Mouse (Mus musculus): ENCODE results near the gene Foxk2. TPM values are rescaled to one million over a fixed set of nuclear protein-coding genes. Genes with fewer than 3 reads are reported as not detected.

Gene Foxk2
- polyA plus RNA-seq, 1 experiment from 2014 or later: 8.4 TPM

- Histone ChIP-seq H3K9ac (ENCODE audit: low read depth, low read length) (0 out of 2 replicates have a peak overlapping the region, but pooled peaks have one; percentile 39), H3K36me3 (ENCODE audit: control insufficient read depth, insufficient read depth, low read length) (no peaks in the 10 kb centered on the region), H3K4me3 (ENCODE audit: low read depth, low read length) (no peak overlapping the region), H3K4me2 (no peak overlapping the region), H3K27ac (ENCODE audit: low read depth, low read length) (peak overlapping the region; percentile 68), H3K9me3 (replicated peaks; ENCODE audit: control insufficient read depth, low read length) (no peaks in the 10 kb centered on the region), H3K27me3 (ENCODE audit: control insufficient read depth, insufficient read depth, low read length) (no peaks in the 10 kb centered on the region), H3K4me1 (ENCODE audit: control insufficient read depth, insufficient read depth, low read length) (peaks cover 18% of the 10 kb centered on the region)
- WGBS (ENCODE audit: insufficient replicate concordance): 37% methylated on average over 4 of the region's 4 CpGs
- ATAC-seq (replicated peaks; ENCODE audit: insufficient number of reproducible peaks, low FRiP score, low TSS enrichment): no peak
Measured at GRCm38 (mm10) chr11:121231628-121232291, 28.0 kb upstream of the Foxk2 start.

- Histone ChIP-seq H3K9ac (ENCODE audit: low read depth, low read length) (no peak overlapping the region), H3K27ac (ENCODE audit: low read depth, low read length) (no peak overlapping the region; the same call in 1 of the 2 replicates), H3K9me3 (replicated peaks; ENCODE audit: control insufficient read depth, low read length) (no peaks in the 10 kb centered on the region), H3K27me3 (ENCODE audit: control insufficient read depth, insufficient read depth, low read length) (no peaks in the 10 kb centered on the region), H3K4me1 (ENCODE audit: control insufficient read depth, insufficient read depth, low read length) (peaks cover 16% of the 10 kb centered on the region), H3K4me2 (no peak overlapping the region), H3K4me3 (ENCODE audit: low read depth, low read length) (no peak overlapping the region), H3K36me3 (ENCODE audit: control insufficient read depth, insufficient read depth, low read length) (no peaks in the 10 kb centered on the region)
- no peak for ATAC-seq (replicated peaks; ENCODE audit: insufficient number of reproducible peaks, low FRiP score, low TSS enrichment)
- WGBS (ENCODE audit: insufficient replicate concordance): 11% methylated on average over 4 of the region's 4 CpGs
Measured at GRCm38 (mm10) chr11:121232706-121233105, 27.1 kb upstream of the Foxk2 start.

GRCm38 (mm10) chr11:121235475-121236238 is 24.1 kb upstream of the Foxk2 start:
- Histone ChIP-seq H3K9ac (ENCODE audit: low read depth, low read length) (peak overlapping the region; percentile 88), H3K4me3 (ENCODE audit: low read depth, low read length) (peak overlapping the region; percentile 83; the same call in 1 of the 2 replicates), H3K4me2 (peak overlapping the region; percentile 70), H3K27me3 (ENCODE audit: control insufficient read depth, insufficient read depth, low read length) (no peaks in the 10 kb centered on the region), H3K9me3 (replicated peaks; ENCODE audit: control insufficient read depth, low read length) (no peaks in the 10 kb centered on the region), H3K36me3 (ENCODE audit: control insufficient read depth, insufficient read depth, low read length) (0 out of 2 replicates have a peak, but pooled peaks cover 2% of the 10 kb centered on the region), H3K4me1 (ENCODE audit: control insufficient read depth, insufficient read depth, low read length) (peaks cover 19% of the 10 kb centered on the region), H3K27ac (ENCODE audit: low read depth, low read length) (peak overlapping the region; percentile 99)
- 25% methylated on average over 9 of the region's 9 CpGs for WGBS (ENCODE audit: insufficient replicate concordance)
- no peak for ATAC-seq (replicated peaks; ENCODE audit: insufficient number of reproducible peaks, low FRiP score, low TSS enrichment)

- peaks cover 4% of the 10 kb centered on the region; the same call in 1 of the 2 replicates for H3K36me3 ChIP-seq (ENCODE audit: control insufficient read depth, insufficient read depth, low read length)
- under 1% methylated on average over 50 of the region's 50 CpGs for WGBS (ENCODE audit: insufficient replicate concordance)
- peak; percentile 99 for ATAC-seq (replicated peaks; ENCODE audit: insufficient number of reproducible peaks, low FRiP score, low TSS enrichment)
- peak within 1 kb of the TSS; percentile 83 for H3K4me3 ChIP-seq (ENCODE audit: low read depth, low read length)
- no peaks in the 10 kb centered on the region for H3K9me3 ChIP-seq (replicated peaks; ENCODE audit: control insufficient read depth, low read length)
- peak within 1 kb of the TSS; percentile 88 for H3K9ac ChIP-seq (ENCODE audit: low read depth, low read length)
- H3K4me1 ChIP-seq (ENCODE audit: control insufficient read depth, insufficient read depth, low read length): peaks cover 19% of the 10 kb centered on the region
- no peaks in the 10 kb centered on the region for H3K27me3 ChIP-seq (ENCODE audit: control insufficient read depth, insufficient read depth, low read length)
- H3K27ac ChIP-seq (ENCODE audit: low read depth, low read length): peak within 1 kb of the TSS; percentile 99
- H3K4me2 ChIP-seq: peak within 1 kb of the TSS; percentile 70
Measured at GRCm38 (mm10) chr11:121236564-121237344, 23.0 kb upstream of the Foxk2 start, which contains the start of gene Narf. Gene Narf (plus strand): TSS chr11:121237253.

GRCm38 (mm10) chr11:121237345-121238128 is 22.3 kb upstream of the Foxk2 start:
- no peak; the same call in 1 of the 2 replicates for ATAC-seq (replicated peaks; ENCODE audit: insufficient number of reproducible peaks, low FRiP score, low TSS enrichment)
- Histone ChIP-seq H3K36me3 (ENCODE audit: control insufficient read depth, insufficient read depth, low read length) (peaks cover 9% of the 10 kb centered on the region), H3K9me3 (replicated peaks; ENCODE audit: control insufficient read depth, low read length) (no peaks in the 10 kb centered on the region), H3K27me3 (ENCODE audit: control insufficient read depth, insufficient read depth, low read length) (no peaks in the 10 kb centered on the region), H3K4me3 (ENCODE audit: low read depth, low read length) (peak overlapping the region; percentile 83), H3K4me1 (ENCODE audit: control insufficient read depth, insufficient read depth, low read length) (peaks cover 19% of the 10 kb centered on the region), H3K27ac (ENCODE audit: low read depth, low read length) (peak overlapping the region; percentile 99), H3K9ac (ENCODE audit: low read depth, low read length) (peak overlapping the region; percentile 88), H3K4me2 (peak overlapping the region; percentile 70)
- 4% methylated on average over 28 of the region's 28 CpGs for WGBS (ENCODE audit: insufficient replicate concordance)

GRCm38 (mm10) chr11:121239669-121240068 is 20.1 kb upstream of the Foxk2 start:
- H3K4me1 ChIP-seq (ENCODE audit: control insufficient read depth, insufficient read depth, low read length): peaks cover 16% of the 10 kb centered on the region
- H3K27ac ChIP-seq (ENCODE audit: low read depth, low read length): peak overlapping the region; percentile 64
- peaks cover 22% of the 10 kb centered on the region for H3K36me3 ChIP-seq (ENCODE audit: control insufficient read depth, insufficient read depth, low read length)
- H3K4me3 ChIP-seq (ENCODE audit: low read depth, low read length): 0 out of 2 replicates have a peak overlapping the region, but pooled peaks have one; percentile 14
- no peak for ATAC-seq (replicated peaks; ENCODE audit: insufficient number of reproducible peaks, low FRiP score, low TSS enrichment)
- no peaks in the 10 kb centered on the region for H3K9me3 ChIP-seq (replicated peaks; ENCODE audit: control insufficient read depth, low read length)
- H3K9ac ChIP-seq (ENCODE audit: low read depth, low read length): no peak overlapping the region
- WGBS (ENCODE audit: insufficient replicate concordance): 50% methylated on average over 2 of the region's 2 CpGs
- H3K27me3 ChIP-seq (ENCODE audit: control insufficient read depth, insufficient read depth, low read length): no peaks in the 10 kb centered on the region
- peak overlapping the region; percentile 70 for H3K4me2 ChIP-seq

- 82% methylated on average over 8 of the region's 8 CpGs for WGBS (ENCODE audit: insufficient replicate concordance)
- H3K9ac ChIP-seq (ENCODE audit: low read depth, low read length): no peak overlapping the region
- no peak overlapping the region for H3K4me3 ChIP-seq (ENCODE audit: low read depth, low read length)
- no peak overlapping the region for H3K27ac ChIP-seq (ENCODE audit: low read depth, low read length)
- no peak for ATAC-seq (replicated peaks; ENCODE audit: insufficient number of reproducible peaks, low FRiP score, low TSS enrichment)
- no peaks in the 10 kb centered on the region for H3K9me3 ChIP-seq (replicated peaks; ENCODE audit: control insufficient read depth, low read length)
- H3K36me3 ChIP-seq (ENCODE audit: control insufficient read depth, insufficient read depth, low read length): peaks cover 55% of the 10 kb centered on the region
- H3K27me3 ChIP-seq (ENCODE audit: control insufficient read depth, insufficient read depth, low read length): no peaks in the 10 kb centered on the region
- H3K4me2 ChIP-seq: no peak overlapping the region
- H3K4me1 ChIP-seq (ENCODE audit: control insufficient read depth, insufficient read depth, low read length): no peaks in the 10 kb centered on the region
Measured at GRCm38 (mm10) chr11:121250196-121250595, 9.6 kb upstream of the Foxk2 start.

All from heart, embryonic 11.5 days (tissue).